Mouse (Mus musculus) layer of hippocampus, postnatal 25 days (tissue): Measurements from ENCODE around the gene C1qb. TPM values are rescaled to one million over a fixed set of nuclear protein-coding genes. Genes with fewer than 3 reads are reported as not detected.
A peak's percentile ranks its signal among the peaks of the same experiment; 100 is the strongest.

Experiments used
- DNase-seq, 2 experiments: peaks; one replicate each; pipeline ENCODE4 v3.0.0; 2022; ENCODE audit warnings: mixed read lengths in 2 of 2, low spot score in 1 of 2; ENCODE audit errors: extremely low spot score in 1 of 2
- total RNA-seq, 2 experiments: library from RNA; stranded (reverse); gene quantifications; 2 replicates each; pipeline ENCODE4 v1.2.3; 2021

The C1qb gene
- total RNA-seq, 2 experiments from 2014 or later, result 50.7 to 56.9 TPM

DNA sequence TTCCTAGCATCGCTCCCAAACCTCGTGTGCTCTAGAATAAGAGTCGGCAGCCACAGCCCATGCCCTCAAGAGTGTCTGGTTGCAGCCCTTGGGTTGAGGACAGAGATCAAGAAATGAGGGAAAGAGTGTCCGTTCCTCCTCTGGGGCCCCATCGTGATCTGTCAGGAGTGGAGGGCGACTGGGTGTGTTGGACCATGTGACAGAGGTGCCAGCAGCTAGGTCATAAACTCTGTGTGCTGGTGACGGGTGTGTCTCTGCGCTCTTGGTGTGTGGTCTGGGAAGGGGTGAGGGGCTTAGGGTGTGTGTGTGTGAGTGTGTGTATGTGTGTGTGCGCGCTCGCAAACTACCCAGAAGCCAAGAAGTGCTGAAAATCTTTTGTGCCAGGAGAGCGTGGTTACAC, 33.0 kb downstream of the C1qb start:
- no peak for DNase-seq

DNA sequence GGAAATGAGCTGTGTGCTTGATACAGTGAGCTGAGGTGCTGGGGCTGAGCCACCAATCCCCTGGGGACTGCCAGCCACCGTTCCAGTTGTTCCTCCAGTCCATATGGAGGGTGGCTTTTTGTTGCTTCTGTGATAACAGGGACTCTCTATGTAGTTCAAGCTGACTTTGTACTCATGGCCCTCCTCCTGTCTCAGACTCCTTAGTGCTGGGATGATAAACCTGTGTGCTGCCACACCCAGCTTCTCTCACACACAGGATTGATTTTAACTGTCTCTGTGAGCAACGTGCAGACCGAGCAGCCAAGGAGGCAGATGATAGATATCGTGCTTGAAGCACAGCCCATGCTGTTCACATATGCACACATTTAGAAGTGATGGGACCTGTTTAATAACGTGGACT, 33.9 kb downstream of the C1qb start:
- DNase-seq, result no peak

DNA sequence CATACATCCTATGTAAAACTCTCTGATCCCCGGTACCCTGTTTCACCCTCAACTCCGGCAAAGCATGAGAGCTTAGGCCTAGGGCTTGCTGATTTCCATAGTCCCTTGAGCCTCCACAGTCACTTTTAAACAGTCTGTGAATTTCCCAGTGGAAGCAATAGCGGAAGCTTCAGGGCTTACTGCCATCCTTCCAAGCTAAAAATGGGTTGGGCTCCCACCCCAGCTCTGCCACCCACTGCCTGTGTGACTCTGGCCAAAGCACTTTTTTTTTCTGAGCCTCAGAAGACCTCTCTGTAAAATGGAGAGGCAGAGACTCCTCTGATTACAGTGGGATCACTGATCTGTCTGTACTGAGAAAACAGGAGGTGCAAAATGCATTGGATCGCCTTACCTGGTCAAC, 37.4 kb downstream of the C1qb start:
- DNase-seq, result no peak

DNA sequence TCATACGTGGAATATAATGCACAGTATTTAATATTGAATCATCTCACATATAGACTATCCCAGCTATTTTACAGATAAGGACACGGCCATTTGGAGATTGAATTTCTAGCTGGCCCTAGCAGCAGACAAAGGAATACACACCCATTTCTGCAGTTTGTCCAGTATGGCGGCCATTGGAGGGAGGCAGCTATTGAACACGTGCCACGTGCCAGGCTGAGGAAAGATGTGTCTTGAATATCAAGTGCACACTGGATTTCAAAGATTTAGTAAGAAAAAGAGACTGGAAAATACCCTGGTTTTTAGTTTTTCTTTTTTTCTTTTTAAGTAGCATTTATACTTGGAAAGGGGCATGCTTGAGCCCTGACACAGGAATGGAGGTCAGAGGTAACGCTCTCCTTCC, 38.8 kb downstream of the C1qb start:
- no peak for DNase-seq

DNA sequence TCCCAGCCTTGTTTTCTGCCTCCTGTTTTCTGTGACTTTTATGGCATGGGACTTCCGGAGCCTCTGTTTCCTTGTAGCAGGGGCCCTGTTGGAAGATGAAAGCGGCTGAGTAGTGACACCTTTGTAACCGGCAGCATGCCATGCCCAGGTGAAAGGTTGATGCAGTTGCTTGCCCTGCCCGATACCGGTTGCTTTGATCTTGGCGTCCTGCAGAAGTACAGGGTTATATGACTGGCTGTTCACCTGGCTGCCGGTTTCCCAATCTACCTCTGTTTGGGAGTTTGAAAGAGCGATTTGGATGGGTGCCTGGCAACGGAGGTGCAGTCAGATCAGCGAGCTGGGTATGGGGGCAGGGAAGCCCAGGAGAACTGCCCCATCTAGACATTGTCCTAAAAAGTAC, 43.2 kb downstream of the C1qb start:
- no peak for DNase-seq

DNA sequence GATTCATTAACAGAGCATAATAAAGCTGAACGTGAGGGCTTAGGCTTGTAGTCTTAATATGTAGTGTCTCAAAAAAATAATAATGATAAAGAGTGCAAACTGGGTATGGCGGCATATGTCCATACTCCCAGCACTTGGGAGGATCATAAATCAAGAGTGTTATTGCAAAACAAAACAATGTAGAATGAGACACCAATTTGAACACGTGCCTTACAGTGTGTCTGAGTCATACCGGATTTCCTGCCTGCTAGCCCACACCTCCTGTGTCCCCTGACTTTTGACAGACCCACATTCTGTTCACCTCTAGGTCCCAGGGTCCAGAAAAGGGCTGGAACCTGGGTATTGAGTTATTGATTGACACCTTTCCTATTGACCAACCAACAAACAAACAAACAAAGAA, 44.0 kb downstream of the C1qb start:
- DNase-seq, result no peak

DNA sequence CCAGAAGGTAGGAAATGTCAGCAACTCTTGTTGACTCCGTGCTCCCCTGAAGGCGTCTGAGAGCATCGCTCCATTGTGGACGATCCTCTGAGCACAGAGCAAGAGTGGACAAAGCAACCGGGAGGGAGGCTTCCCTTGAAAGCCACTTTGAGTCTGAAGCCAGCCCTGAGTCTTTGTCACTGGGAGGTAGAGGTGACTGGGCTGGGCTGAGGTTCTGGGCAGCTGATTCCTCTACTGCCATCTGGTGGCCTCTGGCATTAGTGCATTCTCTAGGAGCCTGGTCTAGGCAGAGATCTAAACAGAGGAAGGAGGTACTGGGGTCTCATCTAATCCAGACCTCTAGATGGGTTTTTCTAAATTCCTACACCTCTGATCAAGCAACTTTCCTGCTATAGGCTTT, 44.9 kb downstream of the C1qb start:
- DNase-seq, result peak; percentile 76 to 88

DNA sequence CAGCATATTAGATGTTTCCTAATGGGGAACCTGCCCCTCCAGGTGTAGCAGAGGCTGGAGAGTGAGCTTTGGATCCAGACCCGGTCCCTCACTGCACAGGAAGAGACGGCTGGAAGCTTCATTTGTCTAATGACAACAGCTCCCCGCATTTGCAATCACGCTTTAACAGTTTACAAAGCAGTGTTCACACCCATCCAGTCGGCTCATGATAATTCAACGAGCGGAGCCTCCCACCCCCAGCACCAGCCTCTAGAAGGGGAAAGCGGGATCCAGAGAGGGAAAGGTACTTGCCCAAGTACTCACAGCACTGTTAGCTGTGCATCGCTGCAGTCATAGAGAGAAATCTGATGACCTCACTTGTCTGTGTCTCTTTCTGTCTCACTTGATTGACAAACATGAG, 47.5 kb downstream of the C1qb start:
- DNase-seq, result no peak

DNA sequence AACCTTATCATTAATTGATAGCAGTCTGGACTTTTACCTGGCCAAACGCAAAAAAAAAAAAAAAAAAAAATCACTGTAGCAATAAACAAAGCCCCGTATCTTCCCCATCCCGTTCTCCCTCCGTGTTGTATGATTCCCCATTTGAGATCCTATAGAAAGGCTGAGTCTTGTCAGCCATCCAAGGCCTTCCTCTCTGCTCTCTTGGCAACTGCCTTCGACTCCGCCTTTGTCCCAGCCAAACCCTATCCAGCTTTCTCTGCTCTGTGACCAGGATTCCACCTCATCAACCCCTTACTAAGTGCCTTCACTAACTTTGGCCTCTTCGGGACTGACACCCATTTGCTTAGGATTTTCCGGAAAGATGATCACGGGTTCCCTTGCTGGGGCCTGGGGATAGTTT, 48.0 kb downstream of the C1qb start:
- DNase-seq, result no peak

DNA sequence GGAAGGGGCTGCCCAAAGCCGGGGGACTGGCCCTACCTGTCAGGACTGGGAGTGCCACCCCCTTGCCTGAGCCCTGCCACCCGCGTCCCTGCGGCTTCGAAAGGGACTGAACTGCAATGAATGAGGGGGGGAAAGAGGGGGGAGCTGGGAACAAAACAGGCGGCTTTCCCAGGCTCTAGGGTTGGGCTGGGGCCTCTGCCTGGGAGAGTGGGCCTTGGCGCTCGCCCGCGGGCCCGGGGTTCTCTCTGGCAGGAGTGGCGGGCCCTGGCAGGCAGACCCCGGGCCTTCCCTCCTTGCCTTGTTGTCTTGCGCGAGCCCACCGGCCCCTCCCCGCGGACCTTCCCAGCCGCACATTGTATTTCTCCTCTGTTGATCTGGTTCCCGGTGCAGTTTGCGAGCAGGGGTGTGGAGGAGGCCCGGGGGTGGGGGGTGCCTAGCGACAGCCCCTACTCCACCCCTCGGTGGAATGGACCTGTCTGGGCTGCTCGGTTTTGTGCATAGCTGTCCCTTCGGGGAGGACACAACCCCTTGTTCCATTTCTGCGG, 49.5 kb downstream of the C1qb start:
- DNase-seq, result peak in 1 of 2 experiments; percentile 35

DNA sequence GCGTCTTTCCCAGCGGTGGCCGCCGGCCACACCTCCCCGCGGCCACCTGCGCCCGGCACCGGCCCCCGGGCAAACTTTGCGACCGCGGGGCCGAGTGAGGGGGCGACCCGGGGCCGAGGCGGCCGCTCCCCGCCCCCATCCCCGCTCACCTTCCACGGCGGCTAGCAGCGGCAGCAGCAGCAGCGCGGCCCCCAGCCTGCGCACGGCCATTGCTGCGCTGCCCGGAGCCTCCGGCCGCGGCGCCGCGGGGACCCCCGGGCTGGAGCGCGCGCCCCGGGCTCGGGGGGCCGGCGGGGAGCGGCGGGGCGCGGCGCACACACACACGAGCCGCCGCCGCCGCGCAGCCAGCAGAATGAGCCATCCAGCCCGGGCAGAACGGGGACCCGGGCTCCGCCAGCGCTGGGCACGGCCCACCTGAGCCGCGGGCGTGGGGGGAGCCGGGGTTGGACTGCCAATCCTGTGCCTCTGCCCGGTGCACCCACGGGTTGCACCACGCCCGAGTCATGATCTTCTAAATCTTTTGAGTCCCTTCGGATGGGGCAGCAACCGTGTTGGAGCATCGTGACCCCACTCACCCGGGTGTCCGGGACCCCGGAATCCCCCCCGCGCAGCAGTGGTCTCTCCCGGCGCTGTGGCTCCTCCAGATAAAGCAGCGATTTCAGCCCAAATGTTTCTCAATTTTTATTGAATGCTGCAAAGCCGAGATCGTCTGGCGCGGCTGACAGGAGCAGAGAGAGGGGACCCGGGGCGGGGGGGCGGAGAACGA, 50.2 kb downstream of the C1qb start, which contains the start of gene Ephb2:
Gene Ephb2 (minus strand): TSS at position 368 of the 766 bp plus-strand sequence.
- peak; percentile 78 to 85 for DNase-seq

DNA sequence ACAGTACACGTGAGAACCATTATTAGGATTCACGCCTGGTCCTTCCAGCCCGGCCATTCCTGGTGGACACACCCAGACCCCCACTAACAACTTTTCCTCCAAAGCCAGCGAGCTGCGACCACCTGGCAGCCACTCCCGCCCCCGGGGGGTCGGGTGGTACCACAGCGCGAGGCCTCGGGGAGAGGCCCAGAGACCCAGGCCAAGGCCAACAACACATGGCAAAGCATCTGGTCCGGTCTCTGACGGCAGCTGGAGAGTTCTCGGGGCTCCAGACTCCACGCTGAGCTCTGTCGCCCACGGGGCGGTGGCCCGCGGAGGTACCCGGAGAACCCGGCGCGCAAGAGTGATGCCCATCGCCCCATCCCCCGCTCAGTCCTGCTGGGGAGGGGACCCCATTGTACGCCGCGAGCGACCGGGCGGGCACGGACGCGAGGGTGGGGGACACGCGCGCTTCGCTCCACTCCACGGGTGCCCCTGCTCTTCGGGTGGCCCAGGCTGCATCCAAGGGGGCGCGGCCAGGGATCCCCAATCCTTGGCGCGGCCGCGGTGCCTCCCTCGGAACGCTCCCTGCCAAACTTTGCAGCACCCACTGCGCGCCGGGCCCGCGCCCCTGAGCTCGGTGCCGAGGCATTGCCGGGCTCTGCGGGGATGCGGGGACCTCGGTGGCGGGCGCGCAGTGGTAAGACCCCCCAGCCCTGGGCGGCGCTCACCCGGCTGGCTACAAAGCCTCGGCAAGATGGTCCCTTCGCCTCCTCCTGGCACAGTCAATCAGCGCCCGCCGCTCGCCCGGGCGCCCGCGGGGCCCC, 51.0 kb downstream of the C1qb start:
- DNase-seq, result peak; percentile 17 to 36

DNA sequence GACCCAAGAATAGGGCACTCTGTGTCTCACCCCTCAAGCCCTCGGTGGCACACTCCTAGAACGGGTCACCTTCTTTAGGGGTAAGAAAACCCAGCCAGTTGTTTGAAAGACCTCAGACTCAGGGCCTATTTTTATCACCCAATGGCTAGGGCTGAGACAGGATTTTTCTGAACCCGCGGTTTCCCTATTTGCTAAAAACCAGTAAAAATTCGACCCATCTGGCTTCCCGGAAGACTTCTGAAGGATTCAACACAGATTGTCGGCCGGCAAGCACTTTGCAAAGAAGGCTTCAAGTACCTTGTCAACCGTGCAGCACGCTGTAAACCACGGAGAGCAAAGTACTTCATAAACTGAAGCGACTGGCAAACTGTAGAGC, 51.6 kb downstream of the C1qb start:
- DNase-seq, result no peak

DNA sequence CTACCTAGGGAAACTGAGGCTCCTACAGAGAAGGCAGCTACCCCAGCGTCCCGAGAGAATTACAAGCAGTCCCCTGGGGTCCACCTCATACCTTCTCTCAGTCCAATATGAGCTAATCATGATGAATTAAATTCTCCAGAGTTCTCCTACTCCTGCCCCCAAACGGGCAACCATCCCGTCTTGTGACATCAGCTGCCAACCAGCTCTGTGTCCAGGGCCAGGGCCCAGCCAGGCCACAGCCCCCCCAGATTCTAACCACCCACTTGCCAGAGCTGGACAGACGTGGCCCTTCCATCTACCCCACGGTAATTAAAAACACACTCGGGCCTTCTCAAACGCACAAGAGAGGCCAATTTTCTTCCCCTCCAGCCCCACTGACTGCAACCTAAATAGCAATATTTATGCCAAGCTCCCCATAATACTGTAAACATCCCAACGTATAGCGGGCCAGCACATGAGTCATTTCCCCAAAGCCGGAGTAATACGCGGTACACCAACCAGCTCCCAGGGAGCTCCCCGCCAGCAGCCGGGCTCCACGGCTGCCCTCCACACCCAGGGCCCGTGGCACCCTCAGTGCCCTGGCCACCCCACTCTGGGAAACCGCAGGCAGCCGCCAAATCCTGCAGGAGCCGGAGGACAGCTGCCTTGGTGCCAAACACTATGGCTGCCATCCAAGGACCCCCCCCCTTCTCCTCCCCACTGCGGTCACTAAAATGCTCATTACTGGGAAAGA, 52.2 kb downstream of the C1qb start:
- DNase-seq, result no peak

DNA sequence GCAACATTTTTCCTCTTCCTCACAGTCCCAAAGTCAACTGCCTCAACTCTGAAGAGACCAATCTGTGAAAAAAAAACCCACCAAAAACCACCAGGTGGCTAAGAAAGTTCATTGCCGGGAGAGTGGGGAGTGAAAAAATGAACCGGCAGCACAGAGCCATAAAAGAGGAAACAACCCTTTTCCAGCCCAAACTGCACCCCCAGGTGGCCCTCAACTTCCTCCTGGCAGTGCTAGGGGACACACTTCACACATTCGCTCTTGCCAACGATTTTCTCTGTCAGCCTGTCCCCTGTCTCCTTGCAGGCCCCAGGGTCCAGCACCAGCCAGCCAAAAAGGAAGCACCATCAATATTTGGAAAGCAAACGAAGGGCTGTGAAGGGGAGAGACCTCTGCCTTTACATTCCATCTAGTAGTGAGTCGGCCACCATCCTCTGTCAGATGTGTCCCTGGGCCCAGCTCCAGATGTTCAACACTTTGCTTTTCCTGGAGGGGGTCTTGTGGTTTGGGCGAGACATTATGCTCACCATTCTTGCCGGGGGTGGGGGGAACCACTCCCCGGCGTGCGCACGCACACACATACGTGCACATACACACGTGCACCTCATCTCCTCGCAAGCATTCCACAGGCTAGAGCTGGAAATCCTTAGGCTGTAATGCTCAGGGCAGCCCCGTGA, 53.3 kb downstream of the C1qb start:
- DNase-seq, result no peak

DNA sequence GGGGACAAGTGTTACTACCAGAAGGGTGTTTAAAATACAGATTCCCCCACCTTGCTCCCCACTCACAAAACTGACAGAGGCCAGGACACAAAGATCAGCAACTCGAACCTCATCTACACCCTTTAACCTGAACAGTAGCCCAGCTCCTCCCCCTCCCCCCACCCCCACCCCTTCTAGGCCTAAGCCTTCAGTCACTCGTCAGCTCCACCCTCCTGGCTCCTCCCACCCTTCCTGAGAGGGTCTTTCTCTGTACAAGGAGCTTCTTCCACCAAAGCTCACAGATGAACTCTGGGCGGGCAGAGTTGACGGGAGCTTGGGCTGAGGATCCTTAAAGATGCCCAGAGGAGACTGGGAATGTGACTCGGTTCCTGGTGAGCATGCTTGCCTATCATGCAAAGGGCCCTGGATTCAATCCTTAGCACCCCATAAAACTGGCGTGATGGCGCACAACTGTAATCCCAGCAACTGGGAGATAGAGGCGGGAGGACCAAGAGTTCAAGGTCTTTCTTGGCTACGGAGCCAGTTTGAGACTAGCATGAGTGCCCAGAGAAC, 55.6 kb downstream of the C1qb start:
- DNase-seq, result no peak
